Mouse (Mus musculus): Measurements from ENCODE around the gene Cd207. TPM values are rescaled to one million over a fixed set of nuclear protein-coding genes. Genes with fewer than 3 reads are reported as not detected.

The Cd207 gene
- not detected in 2 replicates for polyA plus RNA-seq (2014; fragmentation: Nextera tagmentation; extraction: Ambion mirVana)

DNA sequence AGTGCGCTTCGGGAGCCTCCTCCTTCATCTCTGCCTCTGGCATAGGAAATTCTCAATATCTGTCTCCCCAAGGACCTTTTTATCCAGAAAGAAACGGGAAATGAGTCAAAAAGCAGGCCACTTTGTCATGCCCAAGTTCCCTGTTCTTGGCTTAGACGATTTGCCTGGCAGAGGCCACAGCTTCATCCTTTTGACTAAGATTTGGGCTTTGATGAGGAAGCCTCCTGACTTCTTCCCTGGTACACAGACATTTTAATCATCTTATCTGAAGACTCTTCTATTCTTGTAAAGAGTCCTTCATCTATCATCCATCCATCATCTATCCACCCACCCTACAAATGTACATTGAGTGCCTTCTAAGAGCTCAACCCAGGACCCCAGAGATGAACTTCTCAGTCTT is at the start of gene Cd207:
Cd207 (minus strand) TSS at position 101 of the 400 bp plus-strand sequence.
- Histone ChIP-seq H3K9me3 (ENCODE audit: control insufficient read depth, low read length) (no peaks in the 10 kb centered on the region), H3K9ac (no peak within 1 kb of the TSS), H3K4me3 (replicated peaks; ENCODE audit: low read length) (no peak within 1 kb of the TSS), H3K27me3 (ENCODE audit: control insufficient read depth, insufficient read depth, low read length) (0 out of 2 replicates have a peak, but pooled peaks cover 5% of the 10 kb centered on the region), H3K4me2 (replicated peaks) (no peak within 1 kb of the TSS), H3K4me1 (replicated peaks; ENCODE audit: control insufficient read depth, insufficient read depth, low read length) (no peaks in the 10 kb centered on the region), H3K36me3 (replicated peaks; ENCODE audit: control insufficient read depth, insufficient read depth) (no peaks in the 10 kb centered on the region), H3K27ac (no peak within 1 kb of the TSS)
- no peak for DNase-seq (ENCODE audit: low spot score)
- 73% methylated on average over 4 of the region's 4 CpGs for WGBS
- ATAC-seq (ENCODE audit: low FRiP score), result no peak

DNA sequence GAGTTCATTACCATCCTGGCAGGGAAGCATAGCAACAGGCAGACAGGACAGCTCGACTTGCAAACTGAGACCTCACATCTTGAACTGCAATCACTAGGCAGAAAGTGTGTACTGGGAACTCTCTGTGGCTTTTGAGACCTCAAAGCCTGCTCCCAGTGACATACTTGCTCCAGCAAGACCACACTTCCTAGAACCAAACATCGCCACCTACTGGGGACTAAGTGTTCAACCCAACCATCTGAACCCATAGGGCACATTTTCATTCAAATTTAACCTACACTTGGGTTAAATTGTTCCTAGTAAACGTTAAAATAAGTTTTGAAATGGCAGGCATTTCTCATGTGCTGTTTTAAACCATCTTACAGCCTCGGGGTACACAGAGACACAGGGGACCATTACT is 49.5 kb upstream of the Cd207 start:
- Histone ChIP-seq H3K9me3 (ENCODE audit: control insufficient read depth, low read length) (no peaks in the 10 kb centered on the region), H3K27ac (no peak overlapping the region), H3K4me2 (replicated peaks) (no peak overlapping the region), H3K4me1 (replicated peaks; ENCODE audit: control insufficient read depth, insufficient read depth, low read length) (no peaks in the 10 kb centered on the region), H3K9ac (no peak overlapping the region), H3K27me3 (ENCODE audit: control insufficient read depth, insufficient read depth, low read length) (peaks cover 34% of the 10 kb centered on the region), H3K36me3 (replicated peaks; ENCODE audit: control insufficient read depth, insufficient read depth) (no peaks in the 10 kb centered on the region), H3K4me3 (replicated peaks; ENCODE audit: low read length) (no peak overlapping the region)
- no peak for ATAC-seq (ENCODE audit: low FRiP score)
- 47% methylated on average over 4 of the region's 4 CpGs for WGBS
- no peak for DNase-seq (ENCODE audit: low spot score)

DNA sequence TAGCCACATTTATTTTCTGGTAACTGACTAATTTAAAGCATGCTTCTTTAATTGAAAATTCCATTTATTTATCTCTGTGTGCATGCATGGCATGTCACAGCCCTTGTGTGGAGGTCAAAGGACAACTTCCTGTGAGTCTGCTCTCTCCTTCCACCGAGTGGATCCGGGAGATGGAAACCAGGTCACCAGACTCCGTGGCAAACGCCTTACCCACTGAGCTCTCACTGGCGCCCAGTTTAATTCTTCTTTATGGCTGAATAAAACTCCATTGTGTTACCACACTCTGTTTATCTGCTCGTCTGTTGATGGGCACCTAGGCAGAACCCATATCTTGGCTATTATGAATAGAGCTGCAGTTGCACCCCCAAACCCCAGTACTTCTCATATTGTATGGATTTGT is 44.9 kb upstream of the Cd207 start:
- no peaks in the 10 kb centered on the region for H3K4me1 ChIP-seq (replicated peaks; ENCODE audit: control insufficient read depth, insufficient read depth, low read length)
- 27% methylated on average over 6 of the region's 6 CpGs for WGBS
- ATAC-seq (ENCODE audit: low FRiP score) (no peak), DNase-seq (ENCODE audit: low spot score) (no peak)
- H3K27ac ChIP-seq, result no peak overlapping the region
- H3K9ac ChIP-seq, result no peak overlapping the region
- no peaks in the 10 kb centered on the region for H3K9me3 ChIP-seq (ENCODE audit: control insufficient read depth, low read length)
- peaks cover 75% of the 10 kb centered on the region for H3K27me3 ChIP-seq (ENCODE audit: control insufficient read depth, insufficient read depth, low read length)
- H3K4me3 ChIP-seq (replicated peaks; ENCODE audit: low read length), result no peak overlapping the region
- no peaks in the 10 kb centered on the region for H3K36me3 ChIP-seq (replicated peaks; ENCODE audit: control insufficient read depth, insufficient read depth)
- H3K4me2 ChIP-seq (replicated peaks), result no peak overlapping the region

DNA sequence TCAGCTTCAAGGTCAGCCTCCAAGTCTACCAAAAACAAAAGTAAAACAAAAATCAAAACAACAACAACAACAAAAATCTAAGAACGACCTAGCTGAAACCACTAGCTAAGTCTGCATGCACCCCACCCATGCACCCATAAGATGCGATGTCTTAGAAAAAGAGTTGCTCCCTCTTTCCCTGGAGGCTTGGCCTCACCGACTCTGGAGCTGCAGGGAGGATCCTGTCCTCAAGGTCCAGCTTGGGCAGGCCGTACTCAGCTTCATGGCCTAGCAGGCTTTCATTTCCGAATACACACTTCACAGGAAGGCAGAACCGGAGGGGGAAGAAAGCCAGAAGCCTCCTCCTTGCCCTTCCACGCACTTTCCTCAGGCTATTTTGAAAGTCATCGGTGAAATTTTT is 39.4 kb upstream of the Cd207 start:
- Histone ChIP-seq H3K9ac (no peak overlapping the region), H3K27ac (no peak overlapping the region), H3K9me3 (ENCODE audit: control insufficient read depth, low read length) (no peaks in the 10 kb centered on the region), H3K4me2 (replicated peaks) (no peak overlapping the region), H3K4me1 (replicated peaks; ENCODE audit: control insufficient read depth, insufficient read depth, low read length) (no peaks in the 10 kb centered on the region), H3K4me3 (replicated peaks; ENCODE audit: low read length) (no peak overlapping the region), H3K27me3 (ENCODE audit: control insufficient read depth, insufficient read depth, low read length) (peaks cover 99% of the 10 kb centered on the region), H3K36me3 (replicated peaks; ENCODE audit: control insufficient read depth, insufficient read depth) (no peaks in the 10 kb centered on the region)
- no peak for ATAC-seq (ENCODE audit: low FRiP score)
- no peak for DNase-seq (ENCODE audit: low spot score)
- under 1% methylated on average over 8 of the region's 8 CpGs for WGBS

DNA sequence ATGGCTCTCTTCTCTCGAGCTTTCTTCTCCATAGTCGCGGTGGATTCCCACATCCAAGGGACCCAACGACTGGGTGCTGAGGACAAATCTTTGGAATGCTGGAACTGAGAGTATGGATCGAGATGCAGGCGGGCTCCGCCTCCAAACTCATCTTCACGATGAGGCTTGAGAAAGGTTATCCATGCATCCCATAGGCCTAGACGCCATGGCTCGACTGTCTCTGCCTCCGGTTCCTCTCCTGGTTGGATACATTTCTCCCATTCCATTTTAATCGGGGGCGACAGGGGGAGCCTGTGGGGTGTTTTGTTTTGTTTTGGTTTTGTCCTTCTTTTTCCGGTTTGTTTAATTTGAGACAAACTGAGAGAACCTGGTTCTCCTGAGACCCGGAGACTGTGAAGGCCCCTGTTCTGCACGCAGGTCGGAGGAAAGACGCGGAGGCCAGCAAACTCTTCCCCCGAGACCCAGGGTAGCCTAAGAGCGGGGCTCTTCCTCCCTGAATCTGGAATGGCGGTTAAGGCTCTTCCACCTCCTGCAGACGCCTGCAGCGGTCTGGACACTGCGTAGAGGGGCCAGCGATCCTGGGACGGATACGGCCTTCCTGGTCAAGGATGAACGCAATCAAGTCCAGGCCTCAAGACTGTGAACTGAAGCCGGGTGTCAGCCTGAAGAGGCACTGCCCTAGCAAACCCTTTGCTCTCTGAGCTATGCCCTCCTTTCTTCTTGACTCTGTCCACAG is 38.0 kb upstream of the Cd207 start:
- Histone ChIP-seq H3K4me3 (replicated peaks; ENCODE audit: low read length) (no peak overlapping the region), H3K4me2 (replicated peaks) (no peak overlapping the region), H3K9me3 (ENCODE audit: control insufficient read depth, low read length) (no peaks in the 10 kb centered on the region), H3K4me1 (replicated peaks; ENCODE audit: control insufficient read depth, insufficient read depth, low read length) (peaks cover 8% of the 10 kb centered on the region; the same call in 1 of the 2 replicates), H3K9ac (no peak overlapping the region), H3K27ac (no peak overlapping the region), H3K27me3 (ENCODE audit: control insufficient read depth, insufficient read depth, low read length) (peaks cover 99% of the 10 kb centered on the region), H3K36me3 (replicated peaks; ENCODE audit: control insufficient read depth, insufficient read depth) (no peaks in the 10 kb centered on the region)
- under 1% methylated on average over 30 of the region's 30 CpGs for WGBS
- ATAC-seq (ENCODE audit: low FRiP score), result no peak
- DNase-seq (ENCODE audit: low spot score), result no peak

DNA sequence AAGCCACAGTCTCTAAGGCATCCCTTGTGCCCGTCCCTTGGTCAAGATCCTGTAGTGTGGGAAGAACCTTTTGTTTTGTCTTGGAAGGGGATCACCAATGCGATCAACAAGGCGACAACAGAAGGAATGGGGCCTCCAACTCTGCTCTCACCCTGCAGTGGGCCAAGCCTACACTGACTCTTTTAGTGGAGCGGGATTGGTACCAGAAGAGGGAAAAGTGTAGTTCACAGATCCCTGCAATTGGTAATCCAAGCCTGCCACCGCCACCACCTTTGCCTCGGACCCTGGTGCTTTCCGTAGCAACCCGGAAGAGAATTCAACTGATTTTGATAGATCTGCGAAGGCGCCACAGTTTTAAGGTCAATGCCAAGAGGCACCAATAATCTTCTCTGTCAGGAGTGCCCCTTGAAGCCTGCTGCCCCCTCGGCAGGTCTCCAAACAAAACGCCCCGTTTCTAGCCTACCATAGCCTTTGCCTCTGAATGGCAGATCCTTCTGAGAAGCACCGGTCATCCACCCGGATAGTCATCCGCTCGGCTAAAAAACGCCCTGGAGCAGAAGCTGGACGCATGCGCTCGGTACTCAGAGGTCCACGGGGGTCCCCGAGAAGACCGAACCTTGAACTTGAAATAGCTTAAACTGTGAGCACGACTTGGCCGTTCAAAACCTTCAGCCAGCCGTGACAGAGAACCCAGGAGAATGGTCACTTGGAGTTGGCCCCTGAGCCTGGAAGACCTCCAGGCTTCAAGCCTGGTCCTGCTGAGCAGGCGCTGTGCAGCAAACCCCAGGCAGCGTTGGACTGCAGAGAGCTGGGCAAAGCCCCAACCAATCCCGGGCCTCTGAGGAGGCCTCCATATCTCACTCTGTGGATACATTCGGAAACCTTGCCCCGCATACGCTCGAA is 36.8 kb upstream of the Cd207 start:
- ATAC-seq (ENCODE audit: low FRiP score), result no peak
- DNase-seq (ENCODE audit: low spot score), result no peak
- no peak overlapping the region for H3K4me2 ChIP-seq (replicated peaks)
- no peaks in the 10 kb centered on the region for H3K9me3 ChIP-seq (ENCODE audit: control insufficient read depth, low read length)
- no peak overlapping the region for H3K9ac ChIP-seq
- no peaks in the 10 kb centered on the region for H3K36me3 ChIP-seq (replicated peaks; ENCODE audit: control insufficient read depth, insufficient read depth)
- 1% methylated on average over 34 of the region's 34 CpGs for WGBS
- H3K27ac ChIP-seq, result no peak overlapping the region
- no peak overlapping the region for H3K4me3 ChIP-seq (replicated peaks; ENCODE audit: low read length)
- H3K4me1 ChIP-seq (replicated peaks; ENCODE audit: control insufficient read depth, insufficient read depth, low read length), result peaks cover 8% of the 10 kb centered on the region; the same call in 1 of the 2 replicates
- peaks cover 99% of the 10 kb centered on the region for H3K27me3 ChIP-seq (ENCODE audit: control insufficient read depth, insufficient read depth, low read length)

DNA sequence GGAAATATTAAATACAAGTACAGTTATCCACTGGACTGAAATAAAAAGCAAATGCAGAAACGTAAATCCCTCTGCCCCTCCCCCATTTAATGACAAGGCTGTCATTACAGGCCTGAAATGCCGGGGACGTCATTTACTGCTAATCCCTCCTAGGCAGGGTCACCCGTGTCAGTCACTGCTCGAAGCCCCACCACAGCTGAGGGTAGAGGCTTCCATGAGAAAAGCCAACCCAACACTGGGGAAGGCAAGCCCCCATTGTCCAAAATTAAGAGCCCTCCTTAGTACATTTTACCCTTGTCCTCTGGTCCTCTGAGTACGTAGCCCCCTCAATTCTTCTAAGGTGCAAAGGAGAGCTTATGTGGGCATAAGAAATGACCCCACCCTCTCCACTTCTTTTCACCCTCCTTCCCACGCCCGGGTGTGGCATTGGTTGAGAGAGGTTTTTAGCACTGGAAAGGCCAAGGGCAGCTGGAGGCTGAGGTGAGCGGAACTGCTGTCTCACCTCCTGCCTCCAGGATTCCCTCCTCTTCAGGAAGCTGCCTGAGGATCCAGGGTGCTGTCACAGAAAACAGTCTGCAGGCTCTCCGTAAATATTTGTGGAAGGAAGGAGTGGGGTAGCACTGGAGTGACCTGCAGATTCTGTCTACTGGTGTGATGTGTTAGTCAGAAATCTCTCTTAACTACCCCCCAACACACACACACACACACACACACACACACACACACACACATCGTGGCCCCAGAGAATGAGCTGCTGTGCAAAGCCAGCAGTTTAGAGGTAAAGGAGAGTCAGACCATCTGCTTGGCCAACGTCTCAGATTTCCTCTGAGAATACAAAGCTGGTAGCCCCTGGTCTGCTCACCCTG is 35.8 kb upstream of the Cd207 start:
- DNase-seq (ENCODE audit: low spot score), result no peak
- H3K9ac ChIP-seq, result no peak overlapping the region
- H3K4me2 ChIP-seq (replicated peaks), result no peak overlapping the region
- ATAC-seq (ENCODE audit: low FRiP score), result no peak
- 3% methylated on average over 12 of the region's 12 CpGs for WGBS
- peaks cover 99% of the 10 kb centered on the region for H3K27me3 ChIP-seq (ENCODE audit: control insufficient read depth, insufficient read depth, low read length)
- H3K27ac ChIP-seq, result no peak overlapping the region
- H3K4me3 ChIP-seq (replicated peaks; ENCODE audit: low read length), result no peak overlapping the region
- no peaks in the 10 kb centered on the region for H3K9me3 ChIP-seq (ENCODE audit: control insufficient read depth, low read length)
- H3K4me1 ChIP-seq (replicated peaks; ENCODE audit: control insufficient read depth, insufficient read depth, low read length), result peaks cover 8% of the 10 kb centered on the region; the same call in 1 of the 2 replicates
- H3K36me3 ChIP-seq (replicated peaks; ENCODE audit: control insufficient read depth, insufficient read depth), result no peaks in the 10 kb centered on the region

DNA sequence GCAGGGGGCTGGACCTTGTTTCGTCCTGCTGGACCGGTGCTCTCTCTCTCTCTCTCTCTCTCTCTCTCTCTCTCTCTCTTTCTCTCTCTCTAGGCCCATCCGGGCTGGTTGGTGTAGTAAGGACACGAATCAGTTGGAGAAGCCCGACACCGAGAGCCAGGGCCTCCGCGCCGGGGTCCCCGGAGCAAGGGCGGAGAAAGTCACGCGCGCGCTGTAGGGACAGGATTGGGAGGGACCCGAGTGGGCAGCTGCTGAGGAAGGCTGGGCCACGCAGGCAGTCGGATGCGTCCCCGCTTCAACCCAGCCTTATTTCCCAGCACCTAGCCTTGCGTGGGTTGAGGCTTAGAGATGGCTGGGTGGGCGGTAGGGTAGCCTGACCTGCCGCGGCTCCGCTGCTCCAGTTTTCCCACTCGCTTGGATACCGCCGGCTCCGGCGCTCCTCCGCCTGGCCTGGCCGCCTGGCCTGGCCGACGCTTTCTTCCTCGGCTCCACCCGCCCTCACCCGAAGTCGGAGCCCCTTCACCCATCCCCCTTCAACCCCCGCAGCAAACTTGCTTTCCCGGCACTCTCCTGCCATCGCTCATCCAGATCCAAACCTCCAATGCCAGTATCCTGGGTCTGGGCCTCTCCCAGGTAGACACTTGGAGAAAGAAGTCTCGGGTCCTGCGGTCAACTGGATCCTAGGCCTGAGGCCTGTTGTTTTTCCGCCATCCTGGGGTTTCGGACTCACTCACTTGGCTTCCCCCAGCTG is 34.2 kb upstream of the Cd207 start:
- under 1% methylated on average over 45 of the region's 45 CpGs for WGBS
- ATAC-seq (ENCODE audit: low FRiP score) (no peak; the same call in 1 of the 2 replicates), DNase-seq (ENCODE audit: low spot score) (no peak)
- Histone ChIP-seq H3K4me2 (replicated peaks) (peak overlapping the region; percentile 47), H3K4me3 (replicated peaks; ENCODE audit: low read length) (peak overlapping the region; percentile 25), H3K4me1 (replicated peaks; ENCODE audit: control insufficient read depth, insufficient read depth, low read length) (peaks cover 8% of the 10 kb centered on the region; the same call in 1 of the 2 replicates), H3K27me3 (ENCODE audit: control insufficient read depth, insufficient read depth, low read length) (peaks cover 99% of the 10 kb centered on the region), H3K9me3 (ENCODE audit: control insufficient read depth, low read length) (no peaks in the 10 kb centered on the region), H3K27ac (no peak overlapping the region), H3K36me3 (replicated peaks; ENCODE audit: control insufficient read depth, insufficient read depth) (no peaks in the 10 kb centered on the region), H3K9ac (no peak overlapping the region)

All from hindbrain, embryonic 14.5 days (tissue).